Mouse (Mus musculus) MEL (cell line): ENCODE data around the gene Pkn3. TPM values are rescaled to one million over a fixed set of nuclear protein-coding genes. Genes with fewer than 3 reads are reported as not detected.
A peak's percentile ranks its signal among the peaks of the same experiment; 100 is the strongest.

ENCODE experiments used
- DNase-seq: peaks from one replicate; pipeline ENCODE4 v3.0.0; 2011; ENCODE audit warnings: low read depth, low spot score
- H3K27ac ChIP-seq: 2 replicates; pipeline ENCODE4 v1.5.1; 2012; ENCODE audit warnings: low read depth, mild to moderate bottlenecking, control low read depth, low read length, moderate library complexity; ENCODE audit not compliant: control insufficient read depth
- H3K27me3 ChIP-seq, 2 experiments: fragments of 150-350 bp in 1 of 2; sonication (generic) in 1 of 2; 2 replicates each; pipeline ENCODE4 v1.6.1; 2012; ENCODE audit warnings: low read length in 2 of 2, mild to moderate bottlenecking in 2 of 2, improper control_type of control experiment in 1 of 2, moderate library complexity in 1 of 2; ENCODE audit not compliant: insufficient read depth in 2 of 2, control insufficient read depth in 1 of 2
- H3K36me3 ChIP-seq, 2 experiments: 2 replicates each; pipeline ENCODE4 v1.6.1; 2012 to 2014; ENCODE audit warnings: low read length in 2 of 2, improper control_type of control experiment in 1 of 2, inconsistent platforms in 1 of 2, mild to moderate bottlenecking in 1 of 2; ENCODE audit not compliant: insufficient read depth in 2 of 2, control insufficient read depth in 1 of 2
- H3K4me1 ChIP-seq, 2 experiments: fragments of 150-350 bp in 1 of 2; sonication (generic) in 1 of 2; 2 replicates each; pipeline ENCODE4 v1.6.1; 2012; ENCODE audit warnings: low read length in 2 of 2, improper control_type of control experiment in 1 of 2, mild to moderate bottlenecking in 1 of 2; ENCODE audit not compliant: insufficient read depth in 2 of 2, control insufficient read depth in 1 of 2
- H3K4me3 ChIP-seq, 2 experiments: fragments of 150-350 bp in 1 of 2; sonication (generic) in 1 of 2; 2 replicates each; pipeline ENCODE4 v1.5.1; 2012; ENCODE audit warnings: low read depth in 2 of 2, low read length in 2 of 2, mild to moderate bottlenecking in 2 of 2, moderate library complexity in 2 of 2, control low read depth in 1 of 2, improper control_type of control experiment in 1 of 2; ENCODE audit not compliant: control insufficient read depth in 1 of 2, insufficient read depth in 1 of 2
- H3K79me2 ChIP-seq: 2 replicates; pipeline ENCODE4 v1.6.1; 2012; ENCODE audit warnings: mild to moderate bottlenecking, low read length, moderate library complexity; ENCODE audit not compliant: control insufficient read depth, poor library complexity, insufficient read depth
- H3K9ac ChIP-seq: 2 replicates; pipeline ENCODE4 v1.6.1; 2012; ENCODE audit warnings: low read depth, mild to moderate bottlenecking, control low read depth, low read length, moderate library complexity; ENCODE audit not compliant: control insufficient read depth, poor library complexity, severe bottlenecking
- H3K9me3 ChIP-seq: fragments of 150-350 bp; sonication (generic); replicated peaks from 2 replicates; pipeline ENCODE4 v1.6.1; 2012; ENCODE audit warnings: mild to moderate bottlenecking, low read length, improper control_type of control experiment, moderate library complexity; ENCODE audit not compliant: insufficient read depth
- BHLHE40 ChIP-seq: IDR thresholded peaks from 2 replicates; pipeline ENCODE4 v1.6.1; 2012; ENCODE audit warnings: low read depth, mild to moderate bottlenecking, inconsistent platforms, low read length, improper control_type of control experiment, borderline replicate concordance
- CHD1 ChIP-seq: IDR thresholded peaks from 2 replicates; pipeline ENCODE4 v1.6.1; 2012; ENCODE audit warnings: low read depth, mild to moderate bottlenecking, inconsistent platforms, low read length, improper control_type of control experiment
- CHD2 ChIP-seq: IDR thresholded peaks from 2 replicates; pipeline ENCODE4 v1.6.1; 2011; ENCODE audit warnings: low read length, improper control_type of control experiment
- CTCF ChIP-seq, 3 experiments: IDR thresholded peaks in 2 of 3; conservative IDR thresholded peaks in 1 of 3; 2 replicates each; pipeline ENCODE4 v1.5.1; 2011 to 2012; ENCODE audit warnings: low read length in 3 of 3, low read depth in 2 of 3, mild to moderate bottlenecking in 2 of 3, improper control_type of control experiment in 1 of 3, inconsistent platforms in 1 of 3, mixed read lengths in 1 of 3, moderate library complexity in 1 of 3; ENCODE audit not compliant: control insufficient read depth in 1 of 3, insufficient read depth in 1 of 3, poor library complexity in 1 of 3, severe bottlenecking in 1 of 3
- E2F4 ChIP-seq: IDR thresholded peaks from 2 replicates; pipeline ENCODE4 v1.6.1; 2011; ENCODE audit warnings: low read depth, low read length, improper control_type of control experiment, borderline replicate concordance
- ELF1 ChIP-seq: IDR thresholded peaks from 2 replicates; pipeline ENCODE4 v1.6.1; 2014; ENCODE audit warnings: low read depth, mild to moderate bottlenecking, inconsistent platforms, low read length, improper control_type of control experiment, moderate library complexity
- EP300 ChIP-seq, 2 experiments: IDR thresholded peaks; 2 replicates each; pipeline ENCODE4 v1.6.1; 2011; ENCODE audit warnings: improper control_type of control experiment in 2 of 2, low read length in 2 of 2, low read depth in 1 of 2, mild to moderate bottlenecking in 1 of 2
- ETS1 ChIP-seq: IDR thresholded peaks from 2 replicates; pipeline ENCODE4 v1.6.1; 2012; ENCODE audit warnings: low read depth, mild to moderate bottlenecking, inconsistent platforms, low read length, improper control_type of control experiment, moderate library complexity
- GABPA ChIP-seq: IDR thresholded peaks from 2 replicates; pipeline ENCODE4 v1.6.1; 2012; ENCODE audit warnings: low read depth, mild to moderate bottlenecking, inconsistent platforms, low read length, improper control_type of control experiment, moderate library complexity
- HCFC1 ChIP-seq: IDR thresholded peaks from 2 replicates; pipeline ENCODE4 v1.6.1; 2012; ENCODE audit warnings: low read depth, mild to moderate bottlenecking, inconsistent platforms, low read length, improper control_type of control experiment, moderate library complexity
- JUND ChIP-seq: IDR thresholded peaks from 2 replicates; pipeline ENCODE4 v1.6.1; 2011; ENCODE audit warnings: low read depth, mild to moderate bottlenecking, improper control_type of control experiment, low read length
- KAT2A ChIP-seq: conservative IDR thresholded peaks from 2 replicates; pipeline ENCODE4 v1.6.1; 2012; ENCODE audit warnings: low read depth, low read length, improper control_type of control experiment, inconsistent platforms
- MAFK ChIP-seq: IDR thresholded peaks from 2 replicates; pipeline ENCODE4 v1.6.1; 2011; ENCODE audit warnings: low read depth, mild to moderate bottlenecking, low read length, improper control_type of control experiment, borderline replicate concordance
- MAX ChIP-seq: IDR thresholded peaks from 2 replicates; pipeline ENCODE4 v1.6.1; 2011; ENCODE audit warnings: low read length, improper control_type of control experiment
- MAZ ChIP-seq: IDR thresholded peaks from 2 replicates; pipeline ENCODE4 v1.6.1; 2012; ENCODE audit warnings: low read depth, mild to moderate bottlenecking, inconsistent platforms, low read length, improper control_type of control experiment
- MEF2A ChIP-seq: IDR thresholded peaks from 2 replicates; pipeline ENCODE4 v1.6.1; 2014; ENCODE audit warnings: low read depth, mild to moderate bottlenecking, inconsistent platforms, low read length, improper control_type of control experiment; ENCODE audit not compliant: poor library complexity, insufficient replicate concordance, severe bottlenecking; ENCODE audit errors: extremely low read depth
- MXI1 ChIP-seq: IDR thresholded peaks from 2 replicates; pipeline ENCODE4 v1.6.1; 2011; ENCODE audit warnings: mild to moderate bottlenecking, low read depth, low read length, improper control_type of control experiment
- MYB ChIP-seq: IDR thresholded peaks from 2 replicates; pipeline ENCODE4 v1.6.1; 2011; ENCODE audit warnings: mild to moderate bottlenecking, low read depth, low read length, improper control_type of control experiment
- MYC ChIP-seq: IDR thresholded peaks from 2 replicates; pipeline ENCODE4 v1.6.1; 2011; ENCODE audit warnings: low read depth, mild to moderate bottlenecking, low read length, improper control_type of control experiment, moderate library complexity
- NELFE ChIP-seq: IDR thresholded peaks from 2 replicates; pipeline ENCODE4 v1.6.1; 2011; ENCODE audit warnings: low read depth, low read length, improper control_type of control experiment
- NRF1 ChIP-seq: IDR thresholded peaks from 2 replicates; pipeline ENCODE4 v1.6.1; 2014; ENCODE audit warnings: low read depth, mild to moderate bottlenecking, inconsistent platforms, low read length, improper control_type of control experiment, moderate library complexity; ENCODE audit not compliant: poor library complexity, insufficient read depth, severe bottlenecking
- POLR2A ChIP-seq, 2 experiments: IDR thresholded peaks; 2 replicates each; pipeline ENCODE4 v1.6.1; 2011 to 2012; ENCODE audit warnings: low read length in 2 of 2, mild to moderate bottlenecking in 2 of 2, control low read depth in 1 of 2, improper control_type of control experiment in 1 of 2, low read depth in 1 of 2, moderate library complexity in 1 of 2; ENCODE audit not compliant: control insufficient read depth in 1 of 2, insufficient read depth in 1 of 2, poor library complexity in 1 of 2
- POLR2AphosphoS2 ChIP-seq: IDR thresholded peaks from 2 replicates; pipeline ENCODE4 v1.6.1; 2011; ENCODE audit warnings: low read length, improper control_type of control experiment
- POLR2AphosphoS5 ChIP-seq: IDR thresholded peaks from 2 replicates; pipeline ENCODE4 v1.6.1; 2012; ENCODE audit warnings: low read depth, borderline replicate concordance, mild to moderate bottlenecking, inconsistent platforms, low read length, moderate library complexity, mixed read lengths
- RAD21 ChIP-seq: IDR thresholded peaks from 2 replicates; pipeline ENCODE4 v1.6.1; 2011; ENCODE audit warnings: mild to moderate bottlenecking, low read depth, low read length, improper control_type of control experiment
- RCOR1 ChIP-seq: IDR thresholded peaks from 2 replicates; pipeline ENCODE4 v1.6.1; 2012; ENCODE audit warnings: low read depth, mild to moderate bottlenecking, inconsistent platforms, low read length, improper control_type of control experiment
- SIN3A ChIP-seq: IDR thresholded peaks from 2 replicates; pipeline ENCODE4 v1.6.1; 2012; ENCODE audit warnings: low read length, improper control_type of control experiment, inconsistent platforms
- SMC3 ChIP-seq: IDR thresholded peaks from 2 replicates; pipeline ENCODE4 v1.6.1; 2011; ENCODE audit warnings: low read depth, low read length, improper control_type of control experiment
- TAL1 ChIP-seq: IDR thresholded peaks from 2 replicates; pipeline ENCODE4 v1.6.1; 2012; ENCODE audit warnings: mild to moderate bottlenecking, inconsistent platforms, low read length, moderate library complexity, mixed read lengths
- TBP ChIP-seq: IDR thresholded peaks from 2 replicates; pipeline ENCODE4 v1.8.0; 2011; ENCODE audit warnings: low read depth, low read length, improper control_type of control experiment
- TCF12 ChIP-seq: IDR thresholded peaks from 2 replicates; pipeline ENCODE4 v1.6.1; 2014; ENCODE audit warnings: low read depth, mild to moderate bottlenecking, inconsistent platforms, low read length, improper control_type of control experiment, moderate library complexity
- UBTF ChIP-seq: IDR thresholded peaks from 2 replicates; pipeline ENCODE4 v1.6.1; 2012; ENCODE audit warnings: low read depth, mild to moderate bottlenecking, inconsistent platforms, low read length, improper control_type of control experiment, moderate library complexity, borderline replicate concordance; ENCODE audit not compliant: insufficient read depth
- USF1 ChIP-seq: IDR thresholded peaks from 2 replicates; pipeline ENCODE4 v1.6.1; 2014; ENCODE audit warnings: low read depth, mild to moderate bottlenecking, inconsistent platforms, low read length, improper control_type of control experiment, moderate library complexity
- USF2 ChIP-seq, 2 experiments: IDR thresholded peaks; 2 replicates each; pipeline ENCODE4 v1.6.1; 2011 to 2012; ENCODE audit warnings: improper control_type of control experiment in 2 of 2, low read length in 2 of 2, borderline replicate concordance in 1 of 2, inconsistent platforms in 1 of 2, low read depth in 1 of 2, mild to moderate bottlenecking in 1 of 2; ENCODE audit not compliant: insufficient read depth in 1 of 2
- ZC3H11A ChIP-seq: IDR thresholded peaks from 2 replicates; pipeline ENCODE4 v1.6.1; 2012; ENCODE audit warnings: low read depth, mild to moderate bottlenecking, inconsistent platforms, low read length, improper control_type of control experiment
- ZKSCAN1 ChIP-seq: IDR thresholded peaks from 2 replicates; pipeline ENCODE4 v1.6.1; 2012; ENCODE audit warnings: low read depth, mild to moderate bottlenecking, inconsistent platforms, low read length, improper control_type of control experiment, moderate library complexity
- polyA plus RNA-seq, 2 experiments: library from polyadenylated mRNA; stranded (reverse) in 1 of 2; unstranded in 1 of 2; fragments of >175 nt in 1 of 2; fragments of >200 nt in 1 of 2; gene quantifications; 2 replicates each; pipeline versions ENCODE4 v1.2.1 to v1.2.4; 2012; ENCODE audit warnings: low replicate concordance in 2 of 2, low read depth in 1 of 2; ENCODE audit not compliant: insufficient read length in 2 of 2, insufficient read depth in 1 of 2, missing spikeins in 1 of 2
- total RNA-seq: library from RNA; depleted of rRNA; stranded (reverse); fragments of 300-350 nt; gene quantifications from 2 replicates; pipeline ENCODE4 v1.2.3, GENCODE M21; 2012

Pkn3 gene
- total and polyA plus RNA-seq, 3 experiments = 2.0 to 5.8 TPM; not detected in 1

DNA sequence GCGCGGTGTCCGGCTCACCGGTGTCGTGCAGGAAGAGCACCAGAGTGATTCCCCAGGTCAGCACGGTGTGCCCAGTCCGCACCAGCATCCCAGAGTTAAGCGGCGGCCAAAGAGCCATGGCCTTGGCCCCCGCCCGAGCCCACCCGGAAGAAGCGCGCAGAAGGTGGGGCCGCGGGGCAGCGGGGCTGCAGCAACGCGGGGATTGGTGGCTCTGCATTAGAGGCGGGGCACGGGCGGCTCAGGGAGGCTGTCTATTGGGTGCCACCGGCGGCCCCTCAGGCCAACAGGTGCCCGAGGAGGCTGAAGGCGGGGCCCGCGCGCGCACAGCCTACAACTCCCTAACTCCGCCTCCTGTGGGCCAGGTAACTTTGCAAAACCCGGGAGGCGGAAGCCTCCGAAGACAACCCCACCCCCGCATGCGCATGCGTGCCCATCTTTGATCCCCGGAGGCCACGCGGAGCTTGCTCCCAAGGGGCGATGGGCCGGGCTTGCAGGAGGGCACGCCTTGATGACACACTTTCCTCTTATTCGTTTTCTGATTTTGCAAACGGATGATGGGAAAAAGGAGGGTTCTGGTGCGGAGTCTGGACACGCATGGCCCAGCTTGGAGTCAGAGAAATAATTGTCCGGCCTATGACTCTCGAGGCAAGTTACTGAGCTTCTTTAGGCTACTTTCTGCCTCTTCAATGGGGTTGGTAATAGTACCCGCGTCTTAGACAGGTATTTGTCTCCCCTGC, 16.2 kb downstream of the Pkn3 start, which contains the start of gene Zdhhc12:
Gene Zdhhc12 (minus strand): TSS at position 178 of the 737 bp plus-strand sequence.
- H3K27ac ChIP-seq = peak within 1 kb of the TSS; percentile 74
- peak; percentile 100 for DNase-seq
- no peaks in the 10 kb centered on the region for H3K9me3 ChIP-seq
- H3K9ac ChIP-seq = peak within 1 kb of the TSS; percentile 85
- H3K79me2 ChIP-seq = peaks cover 20% of the 10 kb centered on the region
- H3K4me1 ChIP-seq = peaks cover 0 to 16% of the 10 kb centered on the region in 2 experiments; a peak in 2 of 4 replicates
- H3K36me3 ChIP-seq = peaks cover 0 to 6% of the 10 kb centered on the region in 2 experiments; a peak in 1 of 4 replicates
- peak within 1 kb of the TSS; percentile 85 to 90 for H3K4me3 ChIP-seq
- H3K27me3 ChIP-seq = no peaks in the 10 kb centered on the region
- TF ChIP-seq ETS1 (0 out of 2 replicates have a peak, but pooled peaks have one; percentile 17), POLR2AphosphoS2 (peak; percentile 80), USF1 (peak; percentile 68), KAT2A (0 out of 2 replicates have a peak, but pooled peaks have one; percentile 42), NRF1 (peak; percentile 97), ZC3H11A (no peak), NELFE (peak; percentile 93), CHD1 (no peak), EP300 (IDR thresholded peaks at IDR 0.05; ENCODE audit: low read depth in 1 of 2, low read length in 2 of 2) (no peak), CHD2 (no peak), MAZ (peak; percentile 33; the same call in 1 of the 2 replicates), USF2 (IDR thresholded peaks at IDR 0.05; ENCODE audit: borderline replicate concordance in 1 of 2, insufficient read depth in 1 of 2, low read depth in 1 of 2, low read length in 2 of 2) (no peak), MAX (peak; percentile 93), MYB (no peak), TCF12 (peak; percentile 38; the same call in 1 of the 2 replicates), RCOR1 (0 out of 2 replicates have a peak, but pooled peaks have one; percentile 5), RAD21 (no peak), E2F4 (no peak), ELF1 (peak; percentile 89), UBTF (no peak), HCFC1 (peak; percentile 76), GABPA (no peak), TAL1 (no peak), MAFK (no peak), MYC (peak; percentile 96), BHLHE40 (no peak), POLR2A (IDR thresholded peaks at IDR 0.05; ENCODE audit: control insufficient read depth in 1 of 2, insufficient read depth in 1 of 2, low read depth in 1 of 2, low read length in 2 of 2, poor library complexity in 1 of 2) (peak; percentile 73 to 98), SMC3 (no peak), SIN3A (peak; percentile 84), TBP (peak; percentile 89), MXI1 (peak; percentile 95), ZKSCAN1 (no peak), POLR2AphosphoS5 (no peak), CTCF (IDR thresholded peaks at IDR 0.05 in 2 of 3, conservative IDR thresholded peaks at IDR 0.05 in 1 of 3; ENCODE audit: control insufficient read depth in 1 of 3, insufficient read depth in 1 of 3, low read depth in 2 of 3, low read length in 3 of 3, poor library complexity in 1 of 3, severe bottlenecking in 1 of 3) (no peak), JUND (no peak), MEF2A (no peak)
